Mouse (Mus musculus): Measurements from ENCODE around the gene Clock.

DNA sequence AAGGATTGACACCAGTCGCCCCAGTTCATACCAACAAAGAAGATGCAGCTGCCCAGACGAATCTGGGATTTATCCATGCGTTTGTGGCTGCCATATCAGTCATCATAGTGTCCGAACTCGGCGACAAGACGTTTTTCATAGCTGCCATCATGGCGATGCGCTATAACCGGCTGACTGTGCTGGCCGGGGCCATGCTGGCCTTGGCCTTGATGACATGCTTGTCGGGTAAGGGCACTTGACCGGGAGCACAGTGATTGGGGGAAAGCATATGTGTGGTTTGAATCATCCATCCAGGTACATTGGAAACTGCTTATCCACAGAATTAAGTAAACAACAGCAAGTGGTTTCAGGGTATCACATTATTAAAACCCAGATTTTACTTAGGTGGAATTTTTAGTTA is 105.2 kb downstream of the Clock start:
- TF ChIP-seq CTCF (IDR thresholded peaks at IDR 0.05; ENCODE audit: borderline replicate concordance, extremely low read depth, insufficient read depth, insufficient read length) (no peak), POLR2A (IDR thresholded peaks at IDR 0.05; ENCODE audit: borderline replicate concordance, extremely low read depth, insufficient read depth, insufficient read length, poor library complexity, severe bottlenecking) (no peak)

Data from brain, embryonic 14.5 days (tissue).